Mouse (Mus musculus): ENCODE results near the gene Dcaf17.
A peak's percentile ranks its signal among the peaks of the same experiment; 100 is the strongest.

Dcaf17 gene

DNA sequence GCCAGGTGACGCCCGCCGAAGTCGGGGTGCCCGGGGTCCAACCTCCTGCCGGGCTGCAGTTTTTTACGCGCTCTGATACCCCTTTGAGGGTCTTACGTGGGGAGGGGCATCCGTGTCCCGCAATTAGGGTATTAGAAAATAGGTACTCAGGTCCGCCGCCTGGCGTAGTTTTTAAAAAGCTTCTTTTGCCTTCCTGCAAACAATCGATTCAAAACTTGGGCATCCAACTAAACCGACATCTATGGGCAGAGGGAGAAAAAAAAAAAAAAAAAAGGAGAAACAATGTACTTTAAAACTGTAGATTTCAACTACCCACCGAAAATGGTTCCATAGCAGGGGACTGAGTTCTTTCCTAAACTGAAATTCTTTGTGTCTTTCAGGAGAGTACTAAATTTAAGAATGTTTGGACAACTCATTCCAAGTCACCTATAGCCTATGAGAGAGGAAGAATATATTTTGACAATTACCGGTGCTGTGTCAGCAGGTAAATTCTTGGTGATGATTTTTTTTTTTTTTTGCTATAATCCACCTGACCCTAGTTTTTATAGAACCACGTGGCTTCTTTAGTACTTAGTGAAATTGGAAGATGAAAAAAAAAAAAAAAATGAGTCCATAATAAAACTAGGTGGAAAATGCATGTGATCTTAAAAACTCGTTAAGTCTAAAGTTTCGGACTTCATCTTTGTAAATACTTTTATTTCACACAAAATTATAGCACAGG is 1.1 kb downstream of the Dcaf17 start:
- DNase-seq = no peak

DNA sequence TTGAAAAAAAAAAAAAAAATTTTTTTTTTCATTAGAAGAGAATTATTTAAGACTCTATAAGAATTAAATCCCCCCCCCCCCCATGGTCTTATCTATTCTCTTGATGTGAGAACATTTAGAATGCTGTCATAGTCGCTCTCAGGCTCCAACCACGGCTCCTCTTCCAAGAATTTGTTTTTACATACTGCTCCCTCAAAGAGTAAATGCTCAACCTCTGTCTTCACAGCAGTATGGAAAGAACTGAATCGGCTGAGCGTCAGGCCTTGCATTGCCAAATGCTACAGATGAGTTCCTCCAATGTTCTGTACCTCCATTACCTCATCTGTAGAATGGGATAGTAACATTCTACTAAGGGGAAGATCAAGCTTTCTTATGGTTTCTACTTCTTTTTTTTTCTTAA is 16.5 kb downstream of the Dcaf17 start:
- DNase-seq = no peak

DNA sequence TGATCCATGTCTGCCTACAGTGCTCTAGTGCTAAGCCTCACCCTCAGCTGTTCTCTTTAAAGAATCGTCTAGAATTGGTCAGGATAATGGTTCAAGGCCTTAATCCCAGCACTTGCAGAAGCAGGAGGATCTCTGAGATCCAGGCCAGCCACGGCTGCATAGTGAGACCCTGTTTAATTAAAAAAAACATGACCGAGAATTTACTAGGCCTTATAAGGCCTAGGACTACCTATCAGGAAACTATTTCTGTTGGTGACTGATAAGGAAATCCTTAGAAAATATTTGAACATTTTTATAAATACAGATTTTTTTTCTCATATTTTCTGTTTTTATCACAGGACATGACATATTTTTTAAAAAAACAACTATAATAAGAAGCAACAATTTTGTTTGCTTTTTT is 18.2 kb downstream of the Dcaf17 start:
- no peak for DNase-seq

DNA sequence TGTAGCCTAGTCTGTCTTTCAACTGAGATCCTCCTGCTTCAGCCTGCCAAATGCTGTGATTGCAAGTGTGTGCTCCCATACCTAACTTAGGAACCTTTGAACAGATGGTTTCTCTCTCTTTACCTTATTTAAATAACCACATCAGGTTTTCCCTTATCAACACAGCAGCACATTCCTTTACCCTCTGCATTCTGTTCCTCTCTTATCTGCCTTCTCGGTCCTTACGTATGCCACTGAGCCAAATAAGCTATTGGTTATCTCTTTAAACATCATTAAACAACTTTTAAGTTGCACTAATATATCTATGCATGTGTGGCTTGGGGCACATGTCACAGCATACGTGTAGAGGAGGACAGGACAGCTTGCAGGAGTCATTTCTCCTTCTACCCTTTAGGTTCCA is 18.7 kb downstream of the Dcaf17 start:
- no peak for DNase-seq

DNA sequence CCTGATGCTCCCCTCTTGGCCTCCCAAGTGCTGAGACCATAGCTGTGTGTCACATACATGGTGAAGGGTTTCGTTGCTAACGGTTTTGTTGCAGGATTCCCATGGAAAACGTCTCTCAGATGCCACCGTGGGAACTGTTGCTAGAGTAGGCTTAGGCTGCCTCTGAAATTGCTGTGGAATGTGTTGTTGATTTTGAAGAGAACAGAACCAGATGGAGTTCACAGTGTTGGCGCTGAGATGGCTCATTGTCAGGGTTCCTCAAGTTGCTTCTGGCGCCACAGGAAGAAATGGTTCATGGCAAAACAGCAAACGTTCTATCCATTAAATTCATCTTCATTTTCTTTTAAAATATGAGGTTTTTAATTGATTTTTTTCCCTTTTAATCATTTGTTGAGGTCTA is 27.3 kb downstream of the Dcaf17 start:
- DNase-seq = no peak

DNA sequence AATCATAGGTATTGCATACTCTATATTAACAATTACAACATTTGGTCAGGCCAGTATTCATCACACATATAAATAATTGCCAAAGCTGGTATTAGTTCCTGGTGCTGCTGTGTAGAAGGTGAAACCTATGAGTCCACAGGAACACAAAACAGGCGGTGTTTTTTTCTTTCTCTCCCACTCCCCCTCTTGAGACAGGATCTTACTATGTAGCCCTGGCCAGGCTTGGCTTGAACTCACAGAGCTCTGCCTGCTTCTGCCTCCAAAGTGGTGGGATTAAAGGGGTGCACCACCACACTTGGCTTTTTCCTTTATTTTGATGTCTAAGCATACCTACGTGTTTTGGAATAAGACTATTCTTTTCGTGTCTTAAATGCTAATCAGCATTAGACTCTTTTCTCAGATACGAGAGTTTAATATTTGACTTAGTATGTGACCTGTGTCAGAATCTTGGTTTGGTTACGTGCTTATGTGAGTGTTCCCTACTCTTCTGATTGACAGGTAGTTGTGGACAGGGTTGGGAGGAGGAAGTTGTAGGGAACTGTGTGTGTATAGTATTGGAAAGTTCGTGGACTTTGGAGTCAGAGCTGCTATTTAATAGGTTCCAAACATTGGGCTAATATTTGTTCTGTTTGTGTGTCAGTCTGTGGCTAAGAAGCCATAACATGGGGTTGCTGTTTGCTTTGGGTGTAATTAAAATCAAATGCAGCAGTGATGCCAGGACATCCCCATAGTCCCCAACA is 28.5 kb downstream of the Dcaf17 start:
- no peak for DNase-seq

DNA sequence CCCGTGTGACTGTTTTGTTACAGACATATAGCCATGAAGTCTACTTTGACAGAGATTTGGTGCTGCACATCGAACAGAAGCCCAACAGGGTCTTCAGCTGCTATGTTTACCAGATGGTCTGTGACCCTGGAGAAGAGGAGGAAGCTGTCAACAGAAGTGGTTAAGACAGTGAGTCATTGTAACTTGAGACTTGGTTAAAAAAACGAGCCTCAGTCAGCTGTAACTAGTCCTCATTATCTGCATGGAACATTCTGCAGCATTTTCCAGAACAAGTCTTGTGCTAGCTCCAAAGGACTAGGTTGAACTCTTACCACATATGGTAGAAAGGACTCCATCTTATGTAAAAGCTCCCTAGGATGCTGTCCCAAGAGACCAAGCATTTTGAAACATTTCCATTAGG is 34.6 kb downstream of the Dcaf17 start:
- DNase-seq = no peak

DNA sequence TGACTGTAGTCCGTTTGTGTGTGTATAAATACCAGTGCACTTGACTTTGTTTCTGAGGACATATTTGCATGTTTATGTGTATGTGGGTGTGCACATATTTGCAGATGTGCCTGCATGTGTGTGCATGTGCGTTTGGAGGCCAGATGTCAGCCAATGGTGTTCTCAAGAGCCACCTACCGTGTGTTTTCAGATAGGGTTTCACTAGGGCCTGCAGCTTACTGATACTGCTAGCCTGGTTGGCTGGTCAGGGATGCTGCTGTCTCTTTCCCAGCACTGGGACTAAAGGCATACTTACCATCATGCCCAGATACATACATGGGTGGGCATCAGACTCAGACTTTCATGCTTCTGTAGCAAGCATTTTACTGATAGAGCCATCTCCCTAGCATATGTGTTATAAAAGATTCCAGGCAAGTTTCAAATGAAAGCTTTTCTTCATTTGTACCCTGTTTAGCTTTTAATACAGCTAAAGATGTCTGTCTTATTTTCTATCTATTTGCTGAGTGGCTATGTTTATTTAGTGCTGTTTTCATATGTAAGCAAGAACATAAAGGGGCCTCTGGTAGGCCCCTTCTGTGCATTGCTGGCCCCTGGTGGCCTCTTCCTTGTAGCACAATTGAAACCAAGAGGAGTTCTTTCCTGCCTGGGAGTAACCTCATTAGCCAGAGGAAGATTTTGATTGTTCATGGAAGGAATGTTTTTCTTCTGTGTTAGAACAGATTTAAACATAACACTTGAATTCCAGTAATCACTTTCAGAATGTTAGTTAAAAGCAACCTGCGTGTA is 35.7 kb downstream of the Dcaf17 start:
- peak in 1 of 2 experiments; percentile 16 for DNase-seq

DNA sequence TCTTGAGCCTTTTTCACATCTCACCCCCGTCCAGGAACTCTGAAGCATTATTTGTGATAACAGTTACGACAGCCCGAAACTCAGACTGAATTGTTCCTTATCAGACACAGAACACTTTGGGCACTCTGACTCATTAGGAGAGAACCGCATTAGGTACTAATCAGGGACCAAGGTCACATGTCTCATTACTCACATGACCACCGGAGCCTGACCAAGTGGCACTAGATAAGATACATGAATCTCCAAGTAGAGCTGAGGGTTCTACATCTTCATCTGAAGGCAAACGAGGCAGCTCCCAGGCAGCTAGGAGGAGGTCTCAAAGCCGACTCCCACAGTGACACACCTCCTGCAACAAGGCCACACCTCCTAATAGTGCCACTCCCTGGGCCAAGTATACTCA is 41.0 kb downstream of the Dcaf17 start:
- DNase-seq = no peak

DNA sequence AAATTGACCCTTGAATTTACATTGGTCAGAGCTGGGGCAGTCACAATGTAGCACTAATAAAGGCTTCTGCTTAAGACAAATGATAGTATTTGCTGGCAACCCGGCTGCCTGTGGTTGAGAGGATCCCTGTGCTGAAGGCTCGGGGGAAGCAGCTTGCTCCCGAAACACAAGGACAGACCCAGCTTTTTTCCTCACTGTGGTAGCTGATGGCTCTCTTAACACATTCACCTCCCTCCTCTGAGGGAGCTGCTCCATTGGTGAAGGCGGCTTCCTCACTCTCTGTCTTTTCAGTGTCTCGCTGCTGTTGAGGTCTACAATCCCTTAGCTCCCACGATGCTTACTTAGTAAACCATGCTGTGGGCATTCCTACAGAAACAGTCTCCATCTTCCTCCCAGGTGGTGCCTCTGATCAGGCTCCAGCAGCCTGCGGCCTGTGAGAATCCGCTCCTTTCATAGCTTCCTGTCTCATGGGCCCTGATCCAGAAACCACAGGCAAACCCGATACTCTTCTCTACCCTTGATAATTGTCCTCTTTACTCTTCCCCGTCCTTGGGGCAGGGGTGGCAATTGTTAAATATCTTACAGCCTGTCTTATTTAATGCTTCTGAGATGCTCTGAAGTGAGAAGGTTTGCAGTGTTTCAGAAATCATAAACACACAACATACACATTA is 47.6 kb downstream of the Dcaf17 start:
- no peak for DNase-seq

DNA sequence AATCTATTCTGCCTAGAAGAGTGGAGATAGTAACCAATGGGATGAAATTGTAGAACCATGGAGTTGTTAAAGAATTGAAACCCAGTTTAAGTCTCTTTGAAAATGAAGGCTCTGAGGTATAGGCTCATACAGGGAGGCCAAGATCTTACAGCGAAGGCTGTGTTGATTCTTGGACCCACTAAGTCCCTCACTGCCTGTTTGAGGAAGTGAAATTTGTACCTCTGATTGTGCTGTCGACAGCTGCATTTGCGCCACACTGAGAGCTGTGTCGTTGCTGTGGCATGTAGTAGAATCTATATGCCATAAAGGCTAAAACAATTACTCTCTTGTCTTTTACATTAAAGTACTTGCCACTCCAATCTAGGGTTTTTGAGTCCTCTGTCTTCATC is 48.2 kb downstream of the Dcaf17 start:
- DNase-seq = no peak

DNA sequence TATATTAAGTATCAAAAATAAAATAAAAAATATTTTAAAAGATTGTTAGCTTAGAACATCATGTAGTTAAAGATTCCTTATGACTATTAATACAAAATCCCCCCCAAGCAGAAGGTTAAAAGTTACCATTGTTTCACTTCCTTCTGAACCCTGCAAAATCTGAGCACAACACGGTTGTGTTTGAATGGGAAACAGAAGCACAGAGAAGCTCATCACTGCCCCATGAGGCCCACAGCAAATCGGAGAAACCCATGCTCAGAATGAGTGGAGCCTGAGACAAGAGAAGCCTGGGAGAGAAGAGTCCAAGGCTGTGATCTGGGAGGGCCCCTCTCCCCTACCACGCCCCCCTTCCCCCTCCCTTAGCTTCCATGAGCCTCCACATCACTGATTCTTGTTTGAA is 49.6 kb downstream of the Dcaf17 start:
- no peak for DNase-seq

DNA sequence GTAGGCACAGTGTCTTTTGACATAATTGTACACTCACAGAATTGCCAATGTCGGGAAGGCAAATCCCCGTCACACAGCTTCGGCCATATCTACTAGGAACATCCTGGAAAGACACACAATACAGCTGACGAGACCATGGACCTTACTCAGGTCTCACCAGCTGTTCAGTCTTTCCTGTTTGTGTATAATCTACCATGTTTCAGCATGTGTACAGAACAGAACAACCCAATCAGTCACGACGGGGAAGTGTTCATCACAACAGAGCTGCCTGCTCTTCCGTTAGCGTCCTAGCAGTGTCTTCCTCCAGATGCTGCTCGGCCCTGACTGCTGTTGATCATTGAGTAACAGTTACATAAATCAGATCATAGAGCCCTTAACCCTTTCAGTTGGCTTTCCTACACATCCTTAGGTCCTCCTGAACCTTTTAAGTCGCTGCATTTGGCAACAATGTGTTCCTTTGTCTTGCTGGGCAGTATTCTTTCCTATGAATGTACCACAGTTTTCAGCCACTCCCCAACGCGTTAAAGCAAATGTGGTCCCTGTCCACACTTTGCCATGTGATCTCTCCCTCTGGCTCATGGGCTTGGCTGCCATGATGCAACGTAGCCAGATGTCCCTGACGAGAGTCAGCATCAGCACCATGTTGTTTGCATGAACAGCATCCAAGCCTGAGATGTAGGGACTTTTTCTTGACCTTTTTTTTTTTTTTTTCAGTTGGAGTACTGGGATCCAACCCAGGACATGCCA is 50.5 kb downstream of the Dcaf17 start:
- DNase-seq = no peak

DNA sequence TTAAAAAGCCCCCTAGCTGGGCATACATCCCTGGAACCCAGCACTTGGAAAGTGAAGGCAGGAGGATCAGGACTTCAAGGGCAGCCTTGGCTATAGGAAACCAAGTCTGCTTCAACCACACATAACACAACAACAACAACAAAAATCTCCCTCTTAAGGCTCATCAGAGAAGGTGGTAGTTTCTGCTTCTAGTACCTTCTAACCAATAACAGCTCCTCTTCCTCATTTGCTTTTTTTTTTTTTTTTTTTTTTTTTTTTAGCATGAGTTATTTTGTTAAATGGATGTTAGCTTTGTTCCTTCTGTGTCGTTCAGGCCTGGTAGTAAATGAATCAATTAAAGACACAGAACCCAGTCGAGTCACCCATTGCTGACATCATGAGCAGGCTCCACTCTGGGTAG is 52.1 kb downstream of the Dcaf17 start:
- DNase-seq = no peak

DNA sequence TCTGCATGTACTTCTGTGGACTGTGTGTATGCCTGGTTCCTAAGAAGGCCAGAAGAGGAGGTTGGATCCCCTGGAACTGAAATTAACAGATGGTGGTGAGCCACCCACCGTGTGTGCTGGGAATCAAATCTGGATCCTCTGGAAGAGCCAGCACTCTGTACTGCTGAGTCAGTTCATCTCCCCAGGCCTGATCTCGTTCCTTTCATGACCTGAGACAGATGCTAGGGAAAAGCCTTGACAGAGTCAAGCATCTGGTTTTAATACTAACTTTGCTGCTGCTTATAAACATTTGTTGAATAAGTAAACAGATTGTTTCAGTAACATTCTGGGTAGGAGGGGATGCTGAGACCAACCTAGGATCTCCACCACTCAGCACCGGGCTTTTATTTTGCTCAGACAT is 53.4 kb downstream of the Dcaf17 start:
- DNase-seq = no peak

DNA sequence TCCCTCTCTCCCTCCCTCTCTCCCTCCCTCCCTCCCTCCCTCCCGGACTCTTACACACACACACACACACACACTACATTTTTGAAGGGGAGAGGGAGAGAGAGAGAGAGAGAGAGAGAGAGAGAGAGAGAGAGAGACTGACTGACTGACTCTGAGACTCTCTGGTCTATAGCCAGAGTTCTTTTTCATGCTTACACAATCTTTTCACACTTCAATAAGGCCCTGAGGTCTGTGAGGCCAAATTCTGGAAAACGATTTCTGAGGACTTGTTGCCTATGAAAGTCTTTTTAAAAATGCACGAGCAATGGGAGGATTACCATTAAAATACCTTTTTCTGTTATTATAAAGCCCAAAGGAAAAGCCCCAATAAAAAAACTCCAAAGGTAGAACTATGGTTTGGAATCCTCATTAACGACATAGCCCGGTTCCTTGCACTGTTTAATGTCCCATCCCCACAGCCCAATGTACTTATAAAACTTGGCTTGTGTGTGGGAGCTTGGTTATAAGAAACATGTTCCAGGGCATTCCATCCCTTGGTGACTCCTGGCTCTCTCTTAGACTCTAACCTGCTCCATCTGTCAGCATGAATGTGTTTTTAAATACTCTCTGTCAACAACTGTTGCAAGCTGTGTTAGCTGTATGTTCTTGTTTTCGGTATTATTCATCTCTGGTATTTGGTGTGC is 58.5 kb downstream of the Dcaf17 start:
- DNase-seq = no peak

DNA sequence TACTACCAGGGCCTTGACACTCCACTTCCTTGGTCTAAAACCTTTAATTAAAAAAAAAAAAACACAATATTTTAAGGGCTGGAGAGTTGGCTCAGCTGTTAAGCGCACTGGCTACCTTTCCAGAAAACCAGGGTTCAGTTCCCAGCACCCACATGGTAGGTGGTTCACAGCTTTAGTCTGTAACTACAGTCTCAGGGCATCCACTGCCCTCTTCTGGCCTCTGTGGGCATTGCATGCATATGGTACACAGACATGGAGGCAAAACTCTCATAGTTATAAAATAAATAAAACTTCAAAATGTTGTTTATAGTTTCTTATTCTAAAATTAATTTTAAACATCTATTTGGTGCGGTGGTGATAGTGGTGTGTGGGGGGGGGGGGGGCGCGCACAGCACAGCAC is 61.0 kb downstream of the Dcaf17 start:
- DNase-seq = no peak

DNA sequence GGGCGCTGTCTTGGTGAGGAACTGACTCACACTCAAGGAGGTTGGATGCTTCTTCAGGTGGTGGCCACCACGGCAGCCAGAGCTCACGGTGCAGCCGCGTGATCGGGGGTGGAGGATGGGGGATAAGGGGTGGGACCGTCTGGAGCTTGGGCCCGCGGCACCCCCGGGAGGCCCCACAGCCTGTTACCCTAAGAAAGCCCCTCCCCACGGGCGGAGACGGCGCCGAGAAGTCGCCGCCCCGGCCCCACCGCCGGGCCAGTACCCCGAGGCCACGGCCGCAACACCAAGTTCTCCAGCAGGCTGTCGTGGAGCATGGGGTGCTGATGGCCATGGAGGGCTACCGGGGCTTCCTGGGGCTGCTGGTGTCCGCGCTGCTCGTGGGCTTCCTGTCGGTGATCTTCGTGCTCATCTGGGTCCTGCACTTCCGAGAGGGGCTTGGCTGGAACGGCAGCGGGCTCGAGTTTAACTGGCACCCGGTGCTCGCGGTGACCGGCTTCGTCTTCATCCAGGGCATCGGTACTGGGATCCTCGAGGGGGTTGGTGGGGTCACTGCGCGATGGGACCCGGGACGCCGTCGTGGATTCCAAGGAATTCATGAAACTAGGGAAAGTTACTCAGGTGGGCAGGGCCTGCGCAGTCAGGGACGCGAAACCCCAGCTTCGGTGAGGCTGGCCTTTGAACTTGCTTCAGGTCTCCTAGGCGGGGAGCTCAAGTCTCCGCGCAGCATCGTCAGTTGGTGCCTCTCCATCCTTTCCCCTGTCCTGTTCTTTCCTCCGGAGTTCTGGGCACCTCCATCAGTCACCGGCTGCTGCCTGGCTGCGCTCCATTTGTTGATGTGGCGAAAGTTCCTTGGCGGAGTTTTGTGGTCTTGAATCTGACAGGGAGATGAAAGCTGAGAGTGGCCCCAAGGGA is 62.9 kb downstream of the Dcaf17 start, which contains the start of gene Cybrd1:
Gene Cybrd1 (plus strand): TSS at position 127 of the 912 bp plus-strand sequence.
- peak in 1 of 2 experiments; percentile 16 for DNase-seq

DNA sequence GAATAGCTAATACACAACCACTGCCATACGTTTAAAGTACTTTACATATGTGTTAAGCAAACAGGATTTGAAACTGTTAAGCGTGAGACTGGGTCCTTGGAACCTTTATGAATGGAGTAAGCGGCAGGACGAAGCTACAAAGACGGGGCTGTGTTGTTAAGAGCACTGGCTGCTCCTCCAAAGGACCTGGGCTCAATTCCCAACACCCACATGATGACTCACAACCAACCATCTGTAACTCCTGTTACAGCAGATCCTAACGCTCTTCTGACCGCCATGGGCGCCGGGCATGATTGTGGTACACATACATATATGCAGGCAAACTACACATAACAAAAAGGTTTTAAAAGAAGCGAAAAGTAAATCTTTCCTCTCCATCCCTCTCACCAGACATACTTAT is 65.7 kb downstream of the Dcaf17 start:
- no peak for DNase-seq

DNA sequence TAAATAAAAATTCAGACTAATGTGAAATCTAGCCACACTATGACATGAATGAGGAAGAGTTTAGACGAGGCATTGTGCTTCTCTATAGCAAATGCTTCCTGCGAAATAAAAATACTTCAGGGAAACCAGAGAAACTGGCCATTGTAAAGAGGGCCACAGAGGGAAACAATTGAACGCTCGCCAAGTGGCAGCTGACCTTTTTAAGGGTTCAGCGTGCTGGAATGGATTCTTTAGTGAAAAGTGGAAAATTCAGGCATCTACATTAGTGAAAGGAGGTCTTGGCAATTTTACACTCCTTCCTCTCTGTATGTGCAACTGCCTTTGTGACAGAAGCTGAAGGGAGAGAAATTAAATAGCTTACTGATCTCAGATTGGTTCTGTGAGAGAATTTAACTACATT is 66.3 kb downstream of the Dcaf17 start:
- DNase-seq = no peak
